Mouse (Mus musculus): ENCODE results near the gene Cgas. TPM values are rescaled to one million over a fixed set of nuclear protein-coding genes. Genes with fewer than 3 reads are reported as not detected.

The Cgas gene
- total RNA-seq, 4 experiments from 2014 or later: 0.52 to 0.86 (median 0.72) TPM

Small RNA genes within 50 kb of the gene (microRNA-seq; reads per million reads assigned to microRNA genes)
- 0 reads per million in 2 experiments for gene Gm26377

Other genes starting within 250 kb of the Cgas start
- gene Gsta1, start 212.6 kb downstream of the Cgas start, total RNA-seq (2022): 1 to 10 TPM in 1 of 4 experiments, under 1 TPM in 1, not detected in 2; 0.35 to 1.5 TPM
- not detected for gene Gm3776, start 186.1 kb downstream of the Cgas start, total RNA-seq (2022)
- under 1 TPM in 1 of 4 experiments, not detected in 3; 0.46 TPM for gene Gm10639, start 153.3 kb downstream of the Cgas start, total RNA-seq (2022)
- not detected for gene Omt2a, start 128.4 kb downstream of the Cgas start, total RNA-seq (2022)
- not detected for gene Omt2b, start 115.6 kb downstream of the Cgas start, total RNA-seq (2022)
- 1 to 10 TPM in 2 of 4 experiments, not detected in 2; 6.1 to 7.5 TPM for gene Gsta2, start 87.4 kb downstream of the Cgas start, total RNA-seq (2022)
- not detected for gene Dppa5a, start 75.1 kb downstream of the Cgas start, total RNA-seq (2022)
- not detected for gene Ooep, start 64.5 kb downstream of the Cgas start, total RNA-seq (2022)
- not detected for gene Ddx43, start 47.5 kb downstream of the Cgas start, total RNA-seq (2022)
- 10 to 100 TPM; 27.4 to 33.7 (median 30.5) TPM for gene Mto1, start 5.0 kb upstream of the Cgas start, total RNA-seq (2022)
- gene Gm17324, start 5.5 kb upstream of the Cgas start, total RNA-seq (2022): under 1 TPM in 1 of 4 experiments, not detected in 3; 0.32 TPM
- 1,000 to 10,000 TPM; 5,975 to 6,274 (median 6,040) TPM for gene Eef1a1, start 45.9 kb upstream of the Cgas start, total RNA-seq (2022)
- 10 to 100 TPM; 11.1 to 13.3 (median 12.8) TPM for gene Slc17a5, start 144.8 kb upstream of the Cgas start, total RNA-seq (2022)
- under 1 TPM; 0.09 to 0.46 (median 0.24) TPM for gene Cd109, start 172.3 kb upstream of the Cgas start, total RNA-seq (2022)

Measured in adrenal gland, adult 8-10 months (tissue).